Mouse (Mus musculus) gonadal fat pad, adult 2 months (tissue): ENCODE results near the gene 1810043G02Rik. TPM values are rescaled to one million over a fixed set of nuclear protein-coding genes. Genes with fewer than 3 reads are reported as not detected.
"Not testable (repeated sequence)": the region's sequence is repeated elsewhere in the genome, so short reads cannot be mapped to it uniquely, and the experiment has no call there.

Experiments used
- DNase-seq: peaks from one replicate; pipeline ENCODE4 v3.0.0-alpha.2; 2012; ENCODE audit warnings: low read depth
- polyA plus RNA-seq: library from polyadenylated mRNA; depleted of rRNA; stranded (reverse); fragments of >200 nt; gene quantifications from 2 replicates; pipeline ENCODE4 v1.2.3, GENCODE M21; 2012; rRNA removed

1810043G02Rik gene
- 54.7 and 66.3 TPM in 2 replicates for polyA plus RNA-seq

DNA sequence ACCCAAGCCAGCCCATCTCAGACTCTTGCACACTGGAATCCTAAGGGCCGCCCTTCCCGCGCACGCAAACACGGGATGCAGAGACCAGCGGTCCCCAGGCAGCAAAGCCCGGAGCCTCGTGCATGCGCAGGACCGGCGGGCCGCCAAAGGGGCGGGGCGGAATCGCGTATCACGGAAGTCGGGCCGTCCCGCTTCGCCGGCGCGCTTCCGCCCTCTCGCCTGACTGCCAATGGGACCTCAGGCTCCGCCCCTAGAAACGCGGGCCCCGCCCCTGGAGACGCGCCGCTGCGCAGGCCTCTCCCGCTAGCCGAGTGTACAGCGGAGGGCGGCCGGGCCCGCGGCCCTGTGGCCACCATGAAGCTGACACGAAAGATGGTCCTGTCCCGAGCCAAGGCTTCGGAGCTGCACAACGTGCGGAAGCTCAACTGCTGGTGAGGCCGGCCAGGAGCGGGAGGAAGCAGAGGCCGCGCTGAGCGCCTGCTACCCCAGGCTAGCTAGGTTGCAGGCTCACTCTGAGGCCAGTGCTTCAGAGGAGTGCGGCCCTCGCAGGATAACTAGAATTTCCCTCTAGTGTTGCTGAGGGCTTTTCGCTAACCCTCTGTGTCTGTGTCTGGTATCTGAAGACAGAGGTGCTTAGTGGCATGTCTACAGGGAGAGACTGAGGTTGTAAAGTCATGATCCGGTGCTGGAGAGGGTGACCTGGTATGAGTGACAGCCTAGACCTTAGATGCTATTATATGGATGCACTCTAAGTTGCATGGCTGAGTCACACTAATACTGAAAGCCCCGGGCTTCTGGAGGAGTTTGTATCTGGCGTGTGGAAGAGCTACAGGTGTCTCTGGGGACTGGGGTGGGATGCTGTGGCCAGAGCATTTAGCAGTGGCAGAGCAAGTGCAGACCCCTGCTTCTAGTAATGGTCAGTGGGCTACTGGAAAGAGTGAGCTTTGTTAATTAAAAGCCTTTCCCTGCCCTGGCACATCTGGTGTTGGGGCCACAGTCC, at the start of gene 1810043G02Rik:
1810043G02Rik (plus strand) TSS at position 174 of the 1,000 bp plus-strand sequence.
- peak; percentile 52 for DNase-seq

DNA sequence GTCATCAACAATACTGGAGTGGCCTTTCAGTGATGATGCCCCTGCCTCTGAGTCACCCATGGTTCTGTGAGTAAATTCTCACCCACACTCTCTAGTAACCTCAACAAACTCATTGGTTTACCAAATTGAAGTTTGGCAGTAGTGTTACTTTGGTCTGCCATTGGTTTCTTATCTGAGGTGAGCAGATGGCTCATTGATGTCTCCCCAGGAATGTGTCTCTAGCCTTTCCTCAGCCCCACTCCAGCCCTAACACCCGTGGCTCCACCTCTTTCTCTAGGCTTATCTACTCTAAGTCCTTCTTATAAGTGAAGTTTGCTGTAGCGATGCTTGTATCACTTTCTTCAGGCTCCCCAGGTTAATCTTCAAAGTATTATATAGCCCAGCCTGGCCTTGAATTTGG, 38.6 kb upstream of the 1810043G02Rik start:
- no peak for DNase-seq

DNA sequence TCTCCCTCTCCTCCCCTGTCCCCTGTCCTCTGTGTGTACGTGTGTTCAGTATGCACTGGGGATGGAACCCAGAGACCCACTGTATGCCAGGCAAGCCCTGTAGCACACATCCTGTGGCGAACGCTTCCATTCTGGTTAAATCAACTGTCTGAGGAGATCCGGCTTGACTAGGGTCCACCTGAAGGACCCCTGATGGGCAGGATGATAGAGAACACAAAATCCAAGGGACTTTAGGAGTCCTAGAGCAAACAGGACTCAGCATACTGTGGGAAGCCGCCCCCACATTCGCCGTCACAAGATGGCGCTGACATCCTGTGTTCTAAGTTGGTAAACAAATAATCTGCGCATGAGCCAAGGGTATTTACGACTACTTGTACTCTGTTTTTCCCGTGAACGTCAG, 27.9 kb upstream of the 1810043G02Rik start:
- not testable (repeated sequence) for DNase-seq

DNA sequence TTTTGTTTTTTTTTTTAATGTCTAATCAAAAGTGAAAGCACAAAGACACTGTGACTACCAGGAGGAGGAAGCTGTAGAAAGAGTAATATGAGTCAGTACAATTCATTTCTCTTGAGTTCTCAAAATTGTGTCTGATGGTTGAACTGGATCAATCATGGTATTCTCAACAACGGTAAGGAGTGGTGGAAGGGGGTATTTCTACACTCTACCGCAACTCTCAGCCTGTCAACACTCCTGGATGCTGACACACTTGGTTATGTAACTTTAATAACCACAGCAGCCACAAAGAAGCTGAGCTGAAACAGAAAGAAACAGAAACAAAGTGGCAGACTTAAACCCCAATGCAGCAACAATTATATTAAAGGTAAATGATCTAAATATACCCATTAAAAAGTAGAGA, 15.6 kb upstream of the 1810043G02Rik start:
- no peak for DNase-seq

DNA sequence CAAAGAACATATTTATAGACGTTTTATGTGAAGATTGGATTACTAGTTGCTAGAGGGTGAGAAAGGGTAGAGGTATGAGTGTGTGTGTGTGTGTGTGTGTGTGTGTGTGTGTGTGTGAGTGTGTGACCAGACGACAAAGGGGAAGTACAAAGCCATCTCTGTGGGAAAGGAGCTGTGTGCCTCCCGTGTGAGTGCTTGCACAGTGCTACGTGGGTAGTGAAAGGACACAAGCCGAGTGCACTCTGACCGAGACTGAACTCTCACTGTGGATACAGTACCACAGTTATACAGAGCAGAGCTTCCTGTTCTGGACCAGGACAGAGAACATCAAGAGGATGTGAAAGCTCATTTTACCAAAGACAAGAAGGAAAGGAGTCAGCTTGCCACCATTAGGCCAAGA, 14.4 kb upstream of the 1810043G02Rik start:
- DNase-seq: no peak

DNA sequence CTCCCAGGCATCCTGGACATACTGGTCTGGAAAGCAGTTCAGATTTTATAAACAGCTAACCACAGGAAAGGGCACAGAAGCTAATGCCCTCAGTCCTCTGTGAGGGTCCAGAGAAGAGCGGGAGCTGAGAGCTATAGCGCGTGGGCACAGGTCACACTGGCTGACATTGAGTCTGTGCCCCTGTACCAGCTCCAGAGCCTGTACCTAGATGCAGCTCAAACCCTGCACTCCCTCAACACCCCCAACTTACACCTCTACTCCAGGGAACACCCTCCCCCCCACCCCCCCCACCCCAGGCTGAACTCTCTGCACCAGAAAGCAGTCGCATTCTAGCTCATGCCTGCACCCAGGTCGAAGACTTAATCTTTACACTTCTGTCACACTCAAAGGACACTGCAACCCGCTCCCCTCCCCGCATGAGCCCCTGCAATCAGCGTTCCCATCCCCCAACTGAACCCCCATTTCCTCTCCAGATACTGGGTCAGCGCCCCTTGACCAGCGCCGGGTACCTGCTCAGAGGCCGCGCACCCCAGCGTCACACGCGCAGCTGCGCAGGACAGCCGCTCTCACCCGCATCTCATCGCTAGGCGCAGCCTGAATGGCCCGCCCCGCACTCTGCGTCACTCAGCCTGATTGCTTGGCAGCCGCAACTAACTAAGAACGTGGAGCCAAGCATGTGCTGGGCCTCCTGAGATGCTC, 8.9 kb upstream of the 1810043G02Rik start:
- no peak for DNase-seq

DNA sequence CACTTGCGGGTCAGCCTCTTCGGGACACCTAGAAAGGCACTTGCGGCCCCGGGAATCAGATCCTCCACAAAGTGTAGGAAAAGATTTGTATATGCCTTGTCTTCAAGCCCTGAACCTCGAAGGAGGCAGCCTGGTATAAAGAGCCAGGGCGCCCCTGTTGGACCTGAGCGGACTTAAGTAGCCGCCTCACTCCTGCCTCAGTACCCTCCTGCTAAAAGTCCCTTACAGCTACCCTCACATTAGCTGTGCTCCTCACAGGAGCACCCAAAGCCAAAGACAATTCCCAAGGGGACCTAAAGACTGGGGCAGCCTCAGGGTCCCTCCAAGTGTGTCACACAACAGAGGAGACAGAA, 8.4 kb upstream of the 1810043G02Rik start:
- no peak for DNase-seq

DNA sequence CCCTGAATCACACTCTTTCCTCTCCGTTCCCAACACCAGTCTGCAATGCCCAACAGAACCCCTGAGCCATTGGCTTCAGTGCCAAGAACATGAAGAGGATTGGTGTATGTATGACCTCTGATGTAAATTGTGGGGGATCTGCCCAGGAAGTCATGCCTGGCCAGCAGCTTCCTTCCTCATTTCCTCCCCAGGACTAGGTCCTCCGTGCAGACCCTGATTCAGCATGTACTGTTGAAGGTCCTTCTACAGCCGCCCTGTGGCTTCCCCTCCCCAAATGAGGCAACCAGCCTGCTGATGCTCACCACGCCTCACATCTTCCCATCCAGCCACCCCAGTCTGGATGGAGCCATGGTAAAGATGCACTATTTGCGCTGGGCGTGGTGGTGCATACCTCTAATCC, 7.8 kb upstream of the 1810043G02Rik start, which contains the start of gene Trpm2:
Trpm2 (minus strand) TSS at position 83 of the 400 bp plus-strand sequence.
- no peak for DNase-seq

DNA sequence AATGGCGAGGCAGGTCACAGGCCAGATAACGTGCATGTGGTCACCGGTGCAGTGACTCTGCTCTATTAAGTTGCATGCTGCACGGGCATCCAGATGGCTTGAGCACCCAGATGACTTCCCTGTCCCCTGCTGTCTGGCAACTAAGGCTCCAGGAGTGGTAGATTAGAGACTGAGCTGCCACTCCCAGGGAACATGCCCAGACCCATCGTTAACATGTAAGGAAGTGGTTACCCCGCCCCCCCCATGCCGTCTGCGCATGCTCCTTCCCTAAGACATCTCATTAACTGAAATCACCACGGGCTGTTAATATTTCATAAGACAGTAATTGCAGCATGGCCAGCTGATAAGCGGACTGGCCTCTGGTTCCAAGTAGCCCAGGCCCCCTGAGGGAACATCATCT, 7.1 kb upstream of the 1810043G02Rik start:
- DNase-seq: no peak

DNA sequence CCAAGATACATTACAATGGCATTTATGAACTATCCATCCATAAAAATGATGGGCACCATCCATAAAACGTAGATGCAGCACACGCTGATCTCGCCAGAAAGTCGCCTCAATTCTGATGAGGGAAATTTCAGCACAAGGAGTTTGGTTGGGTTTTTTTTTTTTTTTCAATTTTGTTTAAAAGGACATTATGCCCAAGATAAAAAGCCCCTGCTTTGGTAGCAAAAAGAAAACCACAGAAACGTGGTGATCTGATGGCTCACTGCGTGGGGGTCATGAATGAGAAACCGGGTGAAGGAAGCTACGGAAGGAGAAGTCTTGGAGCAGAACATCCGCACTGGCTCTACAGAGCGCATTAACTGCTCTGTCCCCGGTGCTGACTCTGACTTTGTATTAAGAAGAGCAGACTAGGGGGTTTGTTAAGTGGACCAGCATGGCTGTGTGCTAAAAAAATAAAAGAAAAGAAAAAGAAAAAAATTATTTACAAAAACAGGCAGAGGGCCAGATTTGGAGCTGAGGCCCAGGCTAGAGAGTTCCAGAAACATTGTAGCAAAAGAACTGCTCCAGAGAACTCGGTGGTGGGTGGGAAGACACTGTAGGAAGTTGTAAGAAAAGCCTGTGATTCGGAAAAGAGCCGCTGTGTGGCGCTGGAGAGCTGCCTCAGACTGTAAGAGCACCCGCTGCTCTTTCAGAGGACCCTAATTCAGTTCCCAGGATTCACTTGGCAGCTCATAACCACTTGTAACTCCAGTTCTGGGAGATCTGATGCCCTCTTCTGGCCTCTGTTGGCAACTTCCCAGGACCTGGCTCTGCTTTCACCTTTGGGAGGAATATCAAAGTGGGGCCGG, 6.4 kb upstream of the 1810043G02Rik start:
- no peak for DNase-seq

DNA sequence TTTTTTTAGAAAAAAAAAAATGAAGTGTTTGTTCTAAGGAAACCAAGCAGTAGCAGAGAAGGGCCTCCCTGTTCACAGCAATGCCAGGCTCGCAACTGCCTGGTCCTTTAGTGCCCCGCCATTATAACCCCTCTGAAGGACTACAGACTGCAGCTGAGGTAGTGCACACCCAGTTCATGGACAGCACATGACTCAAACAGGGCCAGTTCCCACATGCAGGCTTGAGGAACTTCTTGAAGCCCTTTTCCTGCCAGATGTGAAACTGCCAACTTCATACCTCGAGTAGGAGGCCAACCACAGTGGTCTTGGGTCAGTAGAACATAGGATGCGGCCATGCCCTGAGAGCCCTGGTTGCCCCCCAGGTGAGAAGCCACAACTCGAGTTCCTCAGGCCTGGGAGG, 4.0 kb upstream of the 1810043G02Rik start:
- no peak for DNase-seq

DNA sequence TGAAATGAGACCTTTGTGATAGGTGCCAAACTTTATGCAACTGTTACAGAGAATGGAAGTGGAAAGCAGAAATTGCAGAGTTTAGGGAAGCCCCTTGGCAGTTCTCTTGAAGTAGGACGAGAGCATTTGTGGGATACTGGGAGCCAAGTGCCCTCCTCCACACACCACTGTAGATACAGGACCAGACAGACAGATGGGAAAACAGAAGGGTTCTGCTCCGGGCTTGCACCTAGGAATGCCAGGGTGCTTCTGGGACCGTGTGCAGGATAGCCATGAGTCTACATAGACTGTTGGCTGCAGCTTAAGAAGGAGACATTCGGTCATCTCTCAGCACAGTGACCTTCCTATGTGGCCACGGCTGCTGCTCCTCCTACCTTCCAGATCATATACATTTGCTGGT, 3.5 kb upstream of the 1810043G02Rik start:
- no peak for DNase-seq

DNA sequence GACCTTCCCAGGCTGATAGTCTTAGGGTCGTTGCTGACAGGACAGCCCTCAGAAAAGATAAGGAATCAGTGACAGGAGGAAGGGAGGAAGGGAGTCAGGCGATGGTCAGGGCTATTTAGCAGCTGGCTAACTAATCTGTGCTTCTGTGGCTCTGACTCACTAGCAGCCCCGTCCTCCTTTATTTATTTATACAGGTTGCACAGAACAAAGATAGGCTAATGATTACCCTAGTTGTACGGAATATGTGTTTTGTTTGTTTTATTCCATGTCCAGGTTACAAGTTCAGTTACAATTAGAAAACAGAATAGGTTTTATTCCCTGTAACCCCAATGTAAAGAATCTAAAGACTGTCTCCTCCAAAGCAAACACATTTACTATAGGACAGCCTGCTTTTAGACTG, 2.7 kb upstream of the 1810043G02Rik start:
- DNase-seq: no peak

DNA sequence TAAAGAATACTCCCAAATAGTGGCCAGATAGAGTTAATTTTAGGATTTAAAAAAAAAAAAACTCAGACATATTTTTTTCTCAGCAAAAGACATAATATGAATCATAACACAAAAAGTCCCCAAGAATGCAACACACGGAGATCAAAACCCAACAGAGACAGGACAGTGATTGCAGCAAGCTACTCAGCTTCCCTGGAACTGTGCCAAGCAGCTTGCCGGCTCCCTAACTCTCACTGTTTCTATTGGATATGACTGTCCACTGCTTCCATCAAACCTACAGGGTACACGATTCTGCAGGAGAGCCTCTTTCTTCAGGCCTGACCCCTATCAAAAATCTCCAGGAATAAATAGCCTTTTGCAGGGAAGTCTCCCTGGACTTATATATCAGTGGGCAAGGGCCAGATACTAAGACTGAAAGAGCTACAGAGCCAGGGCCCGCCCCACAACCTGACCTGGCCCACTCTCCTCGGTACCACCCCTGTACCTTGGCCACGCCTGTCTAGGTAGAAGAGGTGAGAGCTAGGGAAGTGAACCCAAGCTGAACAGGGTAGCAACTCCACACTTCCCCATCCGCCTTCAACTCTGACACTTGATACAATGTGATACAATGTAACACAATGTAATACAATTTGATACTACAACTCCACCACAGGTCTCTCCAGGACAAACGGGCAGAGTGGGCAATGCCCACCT, 1.7 kb upstream of the 1810043G02Rik start:
- no peak for DNase-seq

DNA sequence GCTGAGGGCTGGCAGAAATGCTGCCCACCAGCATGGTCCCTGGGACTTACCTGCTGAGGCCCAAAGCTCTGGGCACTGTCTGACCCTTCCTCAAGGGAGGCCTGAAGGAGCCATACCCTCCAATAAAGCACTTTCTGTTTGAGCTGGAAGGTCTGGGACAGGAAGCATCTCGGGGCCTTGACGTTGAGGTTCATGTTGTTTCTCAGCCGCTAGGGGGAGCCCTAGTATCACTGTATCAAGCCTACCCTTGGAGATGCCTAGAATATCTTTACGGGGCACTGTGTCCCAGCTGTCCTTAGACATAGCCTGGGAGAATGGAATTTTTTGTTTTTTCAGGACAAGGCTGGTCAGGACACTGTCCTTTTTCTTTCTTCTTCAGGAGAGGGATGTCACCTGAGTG, 6.3 kb downstream of the 1810043G02Rik start:
- no peak for DNase-seq

DNA sequence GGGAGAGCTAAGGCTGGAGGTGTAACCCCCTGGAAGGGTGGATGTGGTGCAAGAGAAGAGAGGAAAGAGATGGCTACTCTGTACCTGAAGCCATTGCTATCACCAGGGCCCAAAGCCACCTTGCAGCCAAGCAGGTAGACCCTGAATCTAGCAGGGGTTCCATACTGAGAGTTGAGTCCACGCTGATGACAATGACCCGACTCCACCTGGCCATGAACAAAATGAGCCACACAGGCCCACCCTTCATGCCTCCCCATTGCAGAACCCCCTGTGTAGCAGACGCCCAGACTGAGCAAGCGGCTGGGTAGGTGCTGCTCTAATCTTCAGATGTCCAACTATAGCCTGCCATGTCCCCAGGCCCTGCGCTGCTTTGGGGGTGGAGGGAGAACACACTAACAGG, 7.5 kb downstream of the 1810043G02Rik start:
- no peak for DNase-seq

DNA sequence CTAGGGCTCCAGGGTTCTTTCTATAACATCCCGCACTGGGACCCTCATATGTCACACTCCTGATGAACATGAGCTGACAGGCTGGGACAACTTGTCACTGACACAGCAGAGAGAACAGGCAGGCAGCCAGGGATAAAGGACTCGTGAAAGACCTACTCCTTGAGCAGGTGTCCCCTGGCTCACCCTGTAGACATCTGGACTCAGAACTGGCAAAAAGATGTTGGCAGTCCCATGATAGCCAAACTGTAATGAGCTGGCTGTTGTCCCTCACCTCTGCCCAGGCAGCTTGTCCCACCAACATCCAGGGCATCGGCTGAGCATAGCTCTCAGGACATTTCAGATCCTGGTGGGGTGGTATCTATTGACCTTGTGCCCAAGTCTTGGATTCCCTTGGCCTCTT, 17.3 kb downstream of the 1810043G02Rik start:
- DNase-seq: no peak

DNA sequence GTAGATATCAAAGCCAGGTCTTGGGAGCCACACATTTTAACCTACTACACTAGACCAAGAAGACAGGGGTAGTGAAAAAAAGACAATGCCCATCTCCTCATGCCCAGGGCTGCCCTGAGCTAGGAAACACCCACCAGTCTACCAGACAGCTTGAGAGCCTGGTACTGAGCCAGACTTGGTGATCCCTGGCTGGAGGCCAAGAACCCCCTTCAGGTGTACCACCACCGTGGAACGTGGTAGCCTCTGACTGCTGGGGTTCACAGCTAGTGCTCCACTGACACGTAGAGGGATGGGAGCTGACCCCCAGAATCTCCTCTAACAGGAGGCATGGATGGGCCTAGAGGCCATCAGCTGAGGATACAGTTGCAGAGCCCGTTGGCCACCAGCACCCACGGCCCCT, 21.9 kb downstream of the 1810043G02Rik start:
- no peak for DNase-seq

DNA sequence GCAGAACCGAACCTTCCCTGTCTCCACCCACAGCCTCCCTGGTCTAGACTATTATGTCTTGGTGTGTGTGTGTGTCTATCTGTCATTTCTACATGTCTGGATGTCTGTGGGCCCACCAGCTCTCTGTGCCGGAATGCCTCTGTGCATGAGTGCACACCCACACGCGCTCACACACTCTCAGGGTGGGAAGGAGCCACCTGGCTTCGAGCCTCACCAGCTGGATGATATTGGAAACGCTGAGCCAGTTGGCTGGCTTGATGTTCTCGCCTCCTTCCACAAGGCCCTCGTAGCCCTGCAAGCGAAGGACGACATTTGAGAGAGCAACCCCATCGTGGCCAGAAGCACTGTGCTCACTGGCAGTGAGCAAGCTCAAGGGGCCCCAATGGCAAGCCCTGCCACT, 23.5 kb downstream of the 1810043G02Rik start:
- DNase-seq: no peak

DNA sequence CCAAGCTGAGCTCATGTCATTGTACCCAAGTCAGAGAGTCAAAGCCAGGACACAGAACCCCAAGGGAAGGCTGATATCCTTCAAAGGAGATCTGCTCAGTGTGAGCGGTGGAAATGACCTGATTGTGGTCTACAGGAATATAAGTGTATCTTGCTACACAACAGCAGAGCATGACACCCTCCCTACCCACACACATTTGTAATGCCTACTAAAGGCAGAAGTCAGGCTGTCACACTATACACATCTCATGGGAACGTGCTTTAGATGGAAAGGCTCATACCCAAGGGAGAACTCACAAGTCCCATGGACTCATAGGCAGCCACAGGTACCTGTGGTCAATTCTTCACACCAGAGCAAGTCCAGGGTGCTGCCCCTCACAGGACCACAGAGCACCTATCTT, 24.0 kb downstream of the 1810043G02Rik start:
- DNase-seq: no peak

DNA sequence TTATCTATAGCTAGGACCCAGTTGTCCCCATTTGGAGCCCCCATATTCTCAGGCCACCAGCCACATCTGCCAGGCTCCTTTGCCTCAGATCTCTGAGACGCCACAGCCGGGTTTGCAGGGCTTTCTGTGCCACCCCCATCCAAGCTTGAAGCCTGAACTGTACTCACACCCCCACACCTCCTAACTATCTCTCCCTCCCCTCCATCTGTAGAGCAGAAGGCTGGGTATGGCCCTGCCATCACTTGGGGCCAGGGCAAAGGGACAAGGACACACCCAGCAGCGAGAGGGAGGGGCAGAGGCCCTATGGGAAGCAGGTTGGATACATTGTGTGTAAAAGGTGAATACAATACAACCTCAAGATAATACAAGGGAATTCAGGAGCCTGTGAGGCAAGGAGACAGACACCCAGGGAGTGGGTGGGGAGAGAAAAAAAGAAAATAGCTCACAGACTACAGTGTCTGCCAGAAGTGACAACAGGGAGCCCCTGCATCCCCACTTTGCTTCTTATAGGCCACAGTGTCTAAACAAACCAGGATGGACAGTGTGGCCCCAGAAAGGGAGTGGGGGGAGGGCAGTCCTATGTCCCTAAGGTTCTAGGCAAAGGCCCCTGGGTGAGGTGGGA, 26.3 kb downstream of the 1810043G02Rik start:
- DNase-seq: no peak
